Mouse (Mus musculus) stomach, postnatal 0 days (tissue): ENCODE measurements at regions not wholly inside any gene's neighbourhood (a gene's known extent, or its start where the extent isn't known, plus 50 kb on each side); places are given as distances from the start of the nearest gene placed in this dataset.

Source experiments
- ATAC-seq: fragments of 200-750 bp; cut with Nextera tagmentation; 2 replicates; pipeline ENCODE4 v1.8.0; 2017; ENCODE audit not compliant: low FRiP score, low TSS enrichment
- DNase-seq: peaks from one replicate; pipeline ENCODE4 v3.0.0-alpha.2; 2016; ENCODE audit warnings: low spot score
- H3K27ac ChIP-seq: fragments of 300-500 bp; sonication (generic); replicated peaks from 2 replicates; pipeline ENCODE4 v1.5.1; 2014; ENCODE audit warnings: mild to moderate bottlenecking, control low read depth
- H3K27me3 ChIP-seq: fragments of 300-500 bp; sonication (generic); 2 replicates; pipeline ENCODE4 v1.6.1; 2014; ENCODE audit warnings: low read length; ENCODE audit not compliant: control insufficient read depth, insufficient read depth
- H3K36me3 ChIP-seq: fragments of 300-500 bp; sonication (generic); 2 replicates; pipeline ENCODE4 v1.6.1; 2014; ENCODE audit warnings: low read length, mixed read lengths; ENCODE audit not compliant: control insufficient read depth, insufficient read depth
- H3K4me1 ChIP-seq: fragments of 300-500 bp; sonication (generic); replicated peaks from 2 replicates; pipeline ENCODE4 v1.6.1; 2014; ENCODE audit warnings: antibody characterized with exemption; ENCODE audit not compliant: control insufficient read depth, insufficient read depth
- H3K4me2 ChIP-seq: fragments of 300-500 bp; sonication (generic); replicated peaks from 2 replicates; pipeline ENCODE4 v1.6.1; 2014; ENCODE audit warnings: low read depth, mild to moderate bottlenecking, control low read depth, moderate library complexity
- H3K4me3 ChIP-seq: fragments of 300-500 bp; sonication (generic); 2 replicates; pipeline ENCODE4 v1.5.1; 2014; ENCODE audit warnings: low read depth, low read length, control low read depth
- H3K9ac ChIP-seq: fragments of 300-500 bp; sonication (generic); 2 replicates; pipeline ENCODE4 v1.6.1; 2014; ENCODE audit warnings: mild to moderate bottlenecking, low read length, control low read depth, mixed read lengths
- H3K9me3 ChIP-seq: fragments of 300-500 bp; sonication (generic); 2 replicates; pipeline ENCODE4 v1.6.1; 2016; ENCODE audit warnings: low read length; ENCODE audit not compliant: control insufficient read depth
- CTCF ChIP-seq: IDR thresholded peaks from 2 replicates; pipeline ENCODE4 v1.5.1; 2016; ENCODE audit warnings: antibody characterized with exemption, low read depth, mild to moderate bottlenecking, moderate library complexity
- EP300 ChIP-seq: optimal IDR thresholded peaks from 2 replicates; pipeline ENCODE3; 2016; ENCODE audit warnings: antibody characterized with exemption
- WGBS: fragments of 180-500 bp; shearing (Covaris S2); extraction: QIAGEN DNeasy Blood & Tissue Kit; methylation state at CpG from one replicate; pipeline ENCODE4 v1.1.7; 2014; 5-methylcytosine and 5-hydroxymethylcytosine counted together

DNA sequence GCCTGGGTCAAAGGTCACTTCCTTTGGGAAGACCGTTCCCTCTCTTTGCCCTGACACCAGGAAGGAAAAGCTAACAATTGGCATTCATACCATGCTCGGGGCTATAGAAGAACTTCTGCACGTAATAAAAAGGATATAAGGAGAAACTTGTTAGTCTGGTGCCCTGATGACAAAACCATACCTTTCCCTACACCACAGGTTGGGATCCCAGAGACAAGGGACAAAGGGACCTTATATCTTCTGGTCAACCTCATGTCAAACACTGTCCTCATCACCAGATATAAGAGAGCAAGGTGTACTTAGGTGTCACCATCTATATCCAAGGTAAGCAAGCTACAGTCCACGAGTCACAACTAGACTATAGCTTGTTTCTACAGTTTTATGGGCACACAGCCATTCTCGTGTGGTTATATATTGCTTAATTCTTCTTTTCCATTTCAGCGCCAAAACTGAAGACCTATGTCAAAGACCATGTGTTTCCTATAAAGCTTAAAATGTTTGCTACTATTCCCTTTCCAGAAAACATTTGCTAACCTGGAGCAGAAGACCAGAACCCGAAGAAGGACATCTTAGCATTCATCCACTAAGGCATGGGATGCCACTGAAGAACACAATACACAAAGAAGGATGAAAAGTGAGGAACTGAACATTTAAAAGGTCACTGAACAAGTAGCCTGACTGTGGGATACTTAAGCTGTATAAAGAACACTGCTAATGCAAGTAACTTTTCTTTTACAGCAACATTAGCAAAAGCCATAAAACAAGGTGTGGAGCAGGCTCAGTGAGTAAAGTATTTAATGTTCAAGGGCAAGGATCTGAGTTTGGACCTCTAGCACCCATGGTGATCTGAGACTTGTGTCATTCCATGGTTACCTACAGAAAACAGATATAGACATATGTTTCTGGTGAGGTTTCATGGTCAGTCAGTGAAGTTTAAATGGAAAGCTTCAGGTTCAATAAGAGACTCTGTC lies 437.7 kb upstream of the Cd180 start:
- Histone ChIP-seq H3K4me3 (no peak overlapping the region), H3K4me2 (no peak overlapping the region), H3K9me3 (no peaks in the 10 kb centered on the region), H3K9ac (no peak overlapping the region), H3K4me1 (no peaks in the 10 kb centered on the region), H3K27me3 (no peaks in the 10 kb centered on the region), H3K36me3 (no peaks in the 10 kb centered on the region), H3K27ac (no peak overlapping the region)
- TF ChIP-seq EP300 (no peak), CTCF (no peak)
- ATAC-seq (no peak), DNase-seq (no peak)
- 64% methylated on average over 7 of the region's 7 CpGs for WGBS

DNA sequence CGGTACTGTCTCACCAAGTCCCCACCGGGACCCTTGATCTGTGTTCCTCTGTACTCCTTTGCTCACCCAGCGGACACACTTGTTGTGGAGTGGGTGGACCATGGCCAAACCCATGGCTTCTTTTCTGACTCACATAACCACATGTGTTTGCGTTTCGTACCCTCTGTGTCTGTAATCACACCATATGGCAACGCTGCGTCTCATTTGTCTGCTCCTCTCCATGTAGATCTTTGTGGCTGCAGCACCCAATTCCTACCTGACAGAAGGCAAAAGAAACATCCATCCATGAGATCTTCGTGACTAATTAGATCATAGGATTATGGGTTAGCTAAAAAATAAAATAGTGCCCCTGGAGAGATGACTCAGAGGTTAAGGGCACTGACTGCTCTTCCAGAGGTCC lies 435.2 kb upstream of the Cd180 start:
- no peak overlapping the region for H3K4me3 ChIP-seq
- H3K4me1 ChIP-seq = no peaks in the 10 kb centered on the region
- H3K9me3 ChIP-seq = no peaks in the 10 kb centered on the region
- TF ChIP-seq EP300 = no peak
- no peak for TF ChIP-seq CTCF
- no peaks in the 10 kb centered on the region for H3K36me3 ChIP-seq
- H3K4me2 ChIP-seq = no peak overlapping the region
- no peak for DNase-seq
- H3K27ac ChIP-seq = no peak overlapping the region
- no peak for ATAC-seq
- no peaks in the 10 kb centered on the region for H3K27me3 ChIP-seq
- H3K9ac ChIP-seq = no peak overlapping the region
- WGBS = 87% methylated on average over 8 of the region's 8 CpGs

DNA sequence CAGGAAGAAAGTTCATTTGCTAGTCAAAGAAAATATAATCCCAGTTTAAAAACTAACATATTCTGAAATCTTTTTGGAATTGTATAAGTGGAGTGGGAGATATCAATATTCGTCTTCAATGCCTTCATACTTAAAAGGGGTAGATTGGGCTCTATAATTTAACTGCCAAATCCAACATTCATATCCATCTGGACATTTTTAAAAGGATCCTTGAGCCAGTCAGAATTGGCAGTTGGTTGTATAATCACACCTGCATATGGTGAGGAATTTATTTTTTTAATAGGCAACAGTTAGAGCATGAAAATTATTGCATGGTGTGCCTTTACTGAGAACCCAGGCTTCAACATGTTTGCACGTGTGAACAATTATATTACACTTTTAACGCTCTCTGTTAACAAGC lies 419.5 kb upstream of the Cd180 start:
- Histone ChIP-seq H3K4me2 (no peak overlapping the region), H3K4me1 (no peaks in the 10 kb centered on the region), H3K27me3 (no peaks in the 10 kb centered on the region), H3K36me3 (no peaks in the 10 kb centered on the region), H3K9me3 (no peaks in the 10 kb centered on the region), H3K27ac (no peak overlapping the region), H3K9ac (no peak overlapping the region), H3K4me3 (no peak overlapping the region)
- DNase-seq (no peak), ATAC-seq (no peak)
- WGBS = 88% methylated on average over 3 of the region's 3 CpGs
- TF ChIP-seq EP300 (no peak), CTCF (no peak)

DNA sequence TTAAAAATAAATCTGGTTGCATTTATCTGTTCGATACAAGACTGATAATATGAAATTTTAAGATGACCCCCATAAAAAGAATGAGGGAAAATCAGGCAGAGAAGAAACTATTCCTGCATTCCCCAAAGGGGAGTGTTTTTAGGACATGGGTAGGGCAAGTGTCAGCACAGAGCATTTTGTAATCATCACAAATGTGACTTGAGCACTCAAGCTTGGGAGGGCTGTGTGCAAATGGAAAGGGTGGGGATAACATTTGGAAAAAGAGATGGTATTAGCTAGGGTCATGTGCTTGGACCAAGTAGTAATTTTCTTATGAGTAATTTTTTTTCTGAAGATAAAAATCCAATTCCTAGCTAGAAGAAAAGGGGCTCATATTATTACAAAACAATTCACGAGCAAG lies 418.1 kb upstream of the Cd180 start:
- 75% methylated on average over 2 of the region's 2 CpGs for WGBS
- Histone ChIP-seq H3K36me3 (no peaks in the 10 kb centered on the region), H3K9me3 (no peaks in the 10 kb centered on the region), H3K27me3 (no peaks in the 10 kb centered on the region), H3K9ac (no peak overlapping the region), H3K4me1 (no peaks in the 10 kb centered on the region), H3K4me3 (no peak overlapping the region), H3K4me2 (no peak overlapping the region), H3K27ac (no peak overlapping the region)
- TF ChIP-seq CTCF (no peak), EP300 (no peak)
- ATAC-seq (no peak), DNase-seq (no peak)

DNA sequence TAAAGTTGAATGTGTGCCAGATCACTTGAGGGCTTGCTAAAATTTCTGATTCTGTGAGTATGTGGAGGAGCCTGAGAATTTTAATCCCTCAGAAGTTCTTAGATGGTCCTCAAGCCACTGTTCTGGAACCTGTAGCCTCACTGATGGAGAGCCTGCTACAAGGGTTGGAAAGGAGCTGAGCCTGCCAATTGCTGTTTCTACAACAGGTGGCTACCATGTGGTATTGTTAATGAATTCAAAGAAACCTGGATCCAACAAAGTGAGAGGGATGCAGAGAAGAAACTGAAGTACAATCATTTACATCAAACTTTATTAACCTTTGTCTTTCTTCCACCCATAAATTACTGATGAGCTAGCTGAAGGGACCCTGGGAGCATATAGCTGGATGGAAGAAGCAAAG lies 416.5 kb upstream of the Cd180 start:
- ATAC-seq (no peak), DNase-seq (no peak)
- no peak overlapping the region for H3K9ac ChIP-seq
- no peak overlapping the region for H3K4me2 ChIP-seq
- no peaks in the 10 kb centered on the region for H3K27me3 ChIP-seq
- H3K4me3 ChIP-seq = no peak overlapping the region
- no peaks in the 10 kb centered on the region for H3K4me1 ChIP-seq
- no peaks in the 10 kb centered on the region for H3K9me3 ChIP-seq
- no peak overlapping the region for H3K27ac ChIP-seq
- no peaks in the 10 kb centered on the region for H3K36me3 ChIP-seq
- TF ChIP-seq CTCF = no peak
- TF ChIP-seq EP300 = no peak

DNA sequence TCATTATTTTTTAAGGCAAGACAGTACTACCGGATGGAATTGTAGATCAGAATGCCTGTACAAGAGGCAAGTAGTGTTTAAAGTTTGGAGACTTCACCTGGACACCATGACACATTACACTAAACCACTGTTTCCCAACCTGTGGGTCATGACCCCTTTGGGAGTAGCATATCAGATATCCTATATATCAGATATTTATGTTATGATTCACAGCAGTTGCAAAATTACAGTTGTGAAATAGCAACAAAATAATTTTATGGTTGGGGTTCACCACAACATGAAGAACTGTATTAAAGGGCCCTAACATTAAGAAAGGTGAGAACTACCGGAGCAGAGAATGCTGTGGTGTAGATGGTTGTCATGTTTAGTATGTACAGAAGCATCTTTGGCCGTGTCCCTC lies 413.2 kb upstream of the Cd180 start:
- no peak for ATAC-seq
- Histone ChIP-seq H3K4me2 (no peak overlapping the region), H3K4me3 (no peak overlapping the region), H3K9ac (no peak overlapping the region), H3K4me1 (no peaks in the 10 kb centered on the region), H3K27ac (no peak overlapping the region), H3K36me3 (no peaks in the 10 kb centered on the region), H3K9me3 (no peaks in the 10 kb centered on the region), H3K27me3 (no peaks in the 10 kb centered on the region)
- 89% methylated on average over 3 of the region's 3 CpGs for WGBS
- TF ChIP-seq CTCF (no peak), EP300 (no peak)
- no peak for DNase-seq
